Mouse (Mus musculus) thymus, postnatal 10 days (tissue): ENCODE data around the gene Rwdd3.

ENCODE experiments used
- DNase-seq, 2 experiments: peaks; one replicate each; pipeline ENCODE4 v3.0.0; 2021; ENCODE audit warnings: low spot score in 2 of 2

Gene Rwdd3

GRCm38 (mm10) chr3:121160424-121160823, 11.1 kb downstream of the Rwdd3 start:
- DNase-seq: no peak

DNA sequence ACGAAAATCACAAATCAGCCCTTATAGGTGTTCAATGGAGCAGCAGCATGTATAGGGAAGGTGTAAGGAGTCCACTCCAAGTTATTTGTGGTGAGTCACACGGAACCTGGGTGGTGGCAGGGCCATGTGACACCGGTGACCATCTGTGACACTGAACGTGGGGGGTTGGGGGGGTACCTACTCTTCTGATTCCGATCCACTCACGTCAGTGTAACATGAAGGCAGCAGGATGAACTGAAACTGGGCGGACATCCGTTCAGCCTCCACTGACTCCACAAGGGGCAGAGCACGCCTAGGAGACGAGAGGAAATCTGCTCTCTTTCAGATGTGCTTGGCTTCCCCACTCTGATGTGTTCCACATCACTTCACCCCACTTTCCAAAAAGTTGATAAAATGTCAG, 11.9 kb downstream of the Rwdd3 start:
- DNase-seq: no peak

DNA sequence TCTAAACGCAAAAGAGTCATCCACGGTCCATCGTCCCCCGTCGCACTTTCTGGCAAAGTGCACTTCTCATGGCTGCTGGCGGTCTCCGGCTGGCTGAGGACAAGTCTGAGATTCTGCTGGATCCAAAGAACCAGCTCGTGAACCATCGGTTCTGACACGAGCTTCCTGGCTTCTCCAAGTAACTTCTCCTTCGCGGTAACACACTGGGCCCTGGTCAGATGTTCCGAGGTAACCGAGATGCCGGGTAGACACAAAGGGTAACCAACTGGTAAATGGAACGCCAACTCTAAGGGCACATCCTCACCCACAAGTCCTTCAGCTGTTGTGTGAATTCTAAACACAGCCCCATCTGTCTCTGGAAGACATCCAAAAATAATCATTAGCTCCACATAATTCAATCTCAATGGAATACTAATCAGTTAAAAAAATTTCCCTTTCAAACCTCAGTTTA, 12.6 kb downstream of the Rwdd3 start:
- no peak for DNase-seq

- no peak for DNase-seq
Observed at GRCm38 (mm10) chr3:121157546-121158330, 13.8 kb downstream of the Rwdd3 start.

GRCm38 (mm10) chr3:121156451-121157186, 14.9 kb downstream of the Rwdd3 start:
- no peak for DNase-seq

GRCm38 (mm10) chr3:121156043-121156442, 15.5 kb downstream of the Rwdd3 start:
- DNase-seq: no peak

GRCm38 (mm10) chr3:121133937-121134336, 37.6 kb downstream of the Rwdd3 start:
- DNase-seq: no peak

DNA sequence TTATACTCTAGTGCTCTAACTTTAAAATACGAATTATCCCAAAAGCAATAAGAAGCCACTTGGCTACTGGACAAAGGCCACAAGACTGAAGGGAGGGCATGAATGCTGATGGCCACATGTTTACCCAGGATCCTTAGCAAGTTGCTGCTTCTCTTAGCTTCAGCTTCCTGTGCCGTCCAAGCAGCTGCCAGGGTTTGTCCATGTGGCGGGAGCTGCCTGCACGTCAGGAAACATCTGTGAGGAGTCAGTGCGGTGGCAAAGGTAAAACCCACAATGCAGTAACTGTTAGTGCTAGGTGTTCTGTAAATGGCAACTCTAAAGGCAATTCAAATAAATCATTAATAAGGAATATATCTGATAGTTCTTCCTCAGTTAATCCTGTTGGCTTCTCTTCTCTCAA, 38.5 kb downstream of the Rwdd3 start:
- no peak for DNase-seq

- no peak for DNase-seq
Observed at GRCm38 (mm10) chr3:121127171-121127570, 44.3 kb downstream of the Rwdd3 start.

DNA sequence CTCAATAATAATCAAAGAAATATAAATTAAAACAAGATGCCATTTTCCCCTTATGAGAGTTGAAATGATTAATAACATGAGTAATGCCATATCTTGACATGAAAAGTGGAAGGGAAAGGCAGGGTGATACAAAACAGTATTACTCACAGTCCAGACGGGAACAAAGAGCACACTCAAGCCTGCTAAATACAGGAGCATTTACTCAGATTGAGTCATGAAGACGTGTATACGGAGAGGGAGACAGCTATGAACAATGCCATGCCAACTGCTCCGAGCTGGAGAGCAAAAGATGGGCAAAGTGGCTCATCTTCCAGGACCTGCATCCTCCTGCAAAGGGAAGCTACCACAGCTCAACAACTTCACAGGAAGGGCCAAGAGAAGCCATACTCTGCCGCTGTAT, 45.0 kb downstream of the Rwdd3 start:
- DNase-seq: no peak

DNA sequence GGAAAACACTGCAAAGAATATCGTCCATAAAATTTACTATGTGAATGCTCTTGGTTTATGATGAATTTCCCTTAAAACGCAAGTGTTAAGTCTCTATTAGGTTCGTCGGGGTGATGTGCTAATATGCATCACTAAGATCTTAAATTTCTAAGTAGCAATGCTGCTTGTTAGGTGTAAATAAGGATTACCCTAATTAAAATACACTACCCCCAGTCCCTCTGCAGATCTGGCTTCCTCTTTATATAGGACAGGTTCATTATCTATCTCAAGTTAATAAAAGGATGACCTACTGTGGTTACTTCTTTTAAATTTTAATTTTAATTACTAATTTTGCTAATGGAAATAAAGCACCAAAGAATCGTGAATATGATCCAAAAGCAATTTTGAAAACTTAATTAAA, 50.4 kb downstream of the Rwdd3 start:
- DNase-seq: no peak

DNA sequence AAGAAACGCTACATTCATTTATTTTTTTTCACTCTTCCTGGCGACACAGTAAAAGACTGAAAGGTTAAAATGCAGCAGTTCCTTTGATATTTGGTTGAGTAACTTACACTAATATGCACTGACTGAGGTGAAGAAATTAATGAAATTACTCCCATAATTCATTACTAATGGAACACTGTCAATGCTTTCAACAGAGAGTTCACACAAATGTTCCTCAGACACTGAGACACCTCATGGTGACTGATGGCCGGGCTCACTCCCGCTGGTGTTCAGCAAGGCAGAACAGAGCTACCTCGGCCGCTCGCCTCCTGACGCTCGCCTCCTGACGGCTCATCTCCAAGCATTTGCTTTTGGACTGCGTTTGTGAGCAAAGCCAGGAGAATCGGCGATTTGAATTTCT, 54.9 kb downstream of the Rwdd3 start:
- DNase-seq: no peak

DNA sequence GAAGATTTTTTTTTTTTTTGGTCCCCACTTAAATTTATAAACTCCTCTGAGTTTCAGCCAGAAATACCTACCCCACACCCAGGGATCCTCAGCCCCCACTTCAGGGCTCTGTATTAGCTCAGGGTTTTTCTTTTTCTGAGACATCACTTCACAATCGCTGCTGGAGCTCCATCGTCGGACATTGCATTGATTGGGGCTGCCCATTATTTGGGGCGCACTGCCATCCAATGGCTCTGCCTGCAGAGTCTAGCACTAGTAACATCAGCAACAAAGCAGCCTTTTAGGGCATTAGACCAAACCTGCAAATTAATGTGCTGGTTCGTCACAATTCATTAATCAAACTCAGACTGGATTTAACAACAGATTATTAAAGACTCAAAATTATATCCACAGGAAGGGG, 55.4 kb downstream of the Rwdd3 start:
- DNase-seq: no peak

- DNase-seq: no peak
Observed at GRCm38 (mm10) chr3:121111068-121111467, 60.4 kb downstream of the Rwdd3 start.

GRCm38 (mm10) chr3:121110430-121110829, 61.1 kb downstream of the Rwdd3 start:
- no peak for DNase-seq

DNA sequence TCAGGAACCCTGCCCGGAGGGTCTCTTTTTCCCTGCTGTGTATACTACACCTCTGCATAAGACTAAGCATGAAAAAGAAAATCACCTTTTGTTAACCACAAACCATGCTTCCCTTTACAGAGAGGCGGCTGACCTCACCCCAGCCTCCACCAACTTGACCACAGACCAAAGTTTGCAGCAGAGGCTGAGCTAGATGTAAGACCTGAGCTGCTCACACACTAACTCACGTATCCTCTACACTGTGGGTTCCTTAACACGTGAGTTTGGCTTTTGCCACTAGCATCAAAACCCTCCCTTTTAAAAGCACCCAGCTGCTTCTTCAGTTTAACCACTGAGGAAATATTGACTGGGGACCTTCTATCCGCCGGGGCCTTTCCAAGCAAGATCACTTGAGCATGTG, 64.0 kb downstream of the Rwdd3 start:
- DNase-seq: no peak

DNA sequence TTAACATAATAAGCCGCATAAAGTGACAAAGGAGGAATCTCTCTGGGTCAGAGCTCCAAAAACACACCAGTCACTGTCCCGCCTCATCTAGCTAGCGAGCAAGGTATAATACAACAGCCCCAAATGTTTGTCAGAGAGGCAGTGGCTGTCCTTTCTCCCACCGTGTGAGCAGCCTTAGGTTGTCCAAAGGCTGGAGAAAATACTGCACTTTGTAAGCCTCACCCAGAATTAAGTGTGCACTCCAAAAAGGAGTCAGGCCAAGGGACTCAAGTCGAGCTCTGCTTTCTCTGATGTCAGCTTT, 66.1 kb downstream of the Rwdd3 start:
- no peak for DNase-seq
